Mouse (Mus musculus): ENCODE measurements around the gene Mterf1a. TPM values are rescaled to one million over a fixed set of nuclear protein-coding genes. Genes with fewer than 3 reads are reported as not detected.
"Not testable (repeated sequence)": the region's sequence is repeated elsewhere in the genome, so short reads cannot be mapped to it uniquely, and the experiment has no call there.

The Mterf1a gene
- polyA plus RNA-seq, 1 experiment from 2014 or later: 10.2 TPM

- Histone ChIP-seq H3K27ac (ENCODE audit: low read length) (no peak overlapping the region), H3K4me1 (replicated peaks; ENCODE audit: control insufficient read depth, insufficient read depth, low read length) (peaks cover 6% of the 10 kb centered on the region; the same call in 1 of the 2 replicates)
- WGBS: 60% methylated on average over 5 of the region's 5 CpGs
Observed at GRCm38 (mm10) chr5:3930760-3931159, 37.0 kb upstream of the Mterf1a start.

GRCm38 (mm10) chr5:3928690-3929046 lies 34.9 kb upstream of the Mterf1a start:
- peak overlapping the region; percentile 90 for H3K27ac ChIP-seq (ENCODE audit: low read length)
- WGBS: 1% methylated on average over 12 of the region's 12 CpGs
- no peaks in the 10 kb centered on the region for H3K36me3 ChIP-seq (ENCODE audit: control insufficient read depth, insufficient read depth, low read length)
- H3K9ac ChIP-seq (ENCODE audit: low read length): peak overlapping the region; percentile 97
- H3K27me3 ChIP-seq (ENCODE audit: control insufficient read depth, insufficient read depth, low read depth, low read length): no peaks in the 10 kb centered on the region
- H3K9me3 ChIP-seq (ENCODE audit: control insufficient read depth, low read length): no peaks in the 10 kb centered on the region
- H3K4me3 ChIP-seq (ENCODE audit: low read length): peak overlapping the region; percentile 89
- ATAC-seq (ENCODE audit: low read depth): peak; percentile 53
- peak overlapping the region; percentile 70 for H3K4me2 ChIP-seq (ENCODE audit: low read depth, low read length)
- H3K4me1 ChIP-seq (replicated peaks; ENCODE audit: control insufficient read depth, insufficient read depth, low read length): peaks cover 6% of the 10 kb centered on the region; the same call in 1 of the 2 replicates

More at GRCm38 (mm10) chr5:3930760-3931159, 37.0 kb upstream of the Mterf1a start:
- H3K27me3 ChIP-seq (ENCODE audit: control insufficient read depth, insufficient read depth, low read depth, low read length): no peaks in the 10 kb centered on the region
- no peaks in the 10 kb centered on the region for H3K9me3 ChIP-seq (ENCODE audit: control insufficient read depth, low read length)
- no peak for ATAC-seq (ENCODE audit: low read depth)
- H3K36me3 ChIP-seq (ENCODE audit: control insufficient read depth, insufficient read depth, low read length): no peaks in the 10 kb centered on the region
- H3K4me2 ChIP-seq (ENCODE audit: low read depth, low read length): no peak overlapping the region
- H3K9ac ChIP-seq (ENCODE audit: low read length): no peak overlapping the region
- no peak overlapping the region for H3K4me3 ChIP-seq (ENCODE audit: low read length)

- Histone ChIP-seq H3K4me3 (ENCODE audit: low read length) (peak within 1 kb of the TSS; percentile 89), H3K9me3 (ENCODE audit: control insufficient read depth, low read length) (no peaks in the 10 kb centered on the region), H3K4me1 (replicated peaks; ENCODE audit: control insufficient read depth, insufficient read depth, low read length) (peaks cover 6% of the 10 kb centered on the region; the same call in 1 of the 2 replicates), H3K36me3 (ENCODE audit: control insufficient read depth, insufficient read depth, low read length) (no peaks in the 10 kb centered on the region), H3K9ac (ENCODE audit: low read length) (peak within 1 kb of the TSS; percentile 97), H3K27me3 (ENCODE audit: control insufficient read depth, insufficient read depth, low read depth, low read length) (no peaks in the 10 kb centered on the region), H3K4me2 (ENCODE audit: low read depth, low read length) (peak within 1 kb of the TSS; percentile 70), H3K27ac (ENCODE audit: low read length) (peak within 1 kb of the TSS; percentile 90)
- ATAC-seq (ENCODE audit: low read depth): peak; percentile 93
- under 1% methylated on average over 48 of the region's 82 CpGs for WGBS
Observed at GRCm38 (mm10) chr5:3927801-3928689, 34.3 kb upstream of the Mterf1a start, which contains the start of gene Akap9. TSS of gene Akap9 (plus strand) at chr5:3928054.

- ATAC-seq (ENCODE audit: low read depth): no peak
- Histone ChIP-seq H3K9me3 (ENCODE audit: control insufficient read depth, low read length) (no peaks in the 10 kb centered on the region), H3K27me3 (ENCODE audit: control insufficient read depth, insufficient read depth, low read depth, low read length) (no peaks in the 10 kb centered on the region), H3K4me3 (ENCODE audit: low read length) (no peak overlapping the region), H3K4me1 (replicated peaks; ENCODE audit: control insufficient read depth, insufficient read depth, low read length) (peaks cover 6% of the 10 kb centered on the region; the same call in 1 of the 2 replicates), H3K9ac (ENCODE audit: low read length) (no peak overlapping the region), H3K27ac (ENCODE audit: low read length) (no peak overlapping the region), H3K36me3 (ENCODE audit: control insufficient read depth, insufficient read depth, low read length) (no peaks in the 10 kb centered on the region), H3K4me2 (ENCODE audit: low read depth, low read length) (no peak overlapping the region)
- 35% methylated on average over 4 of the region's 4 CpGs for WGBS
Observed at GRCm38 (mm10) chr5:3926666-3927065, 32.9 kb upstream of the Mterf1a start.

- no peaks in the 10 kb centered on the region for H3K27me3 ChIP-seq (ENCODE audit: control insufficient read depth, insufficient read depth, low read depth, low read length)
- no peak overlapping the region for H3K27ac ChIP-seq (ENCODE audit: low read length)
- WGBS: 77% methylated on average over 2 of the region's 2 CpGs
- no peak for ATAC-seq (ENCODE audit: low read depth)
- no peaks in the 10 kb centered on the region for H3K4me1 ChIP-seq (replicated peaks; ENCODE audit: control insufficient read depth, insufficient read depth, low read length)
- H3K9ac ChIP-seq (ENCODE audit: low read length): no peak overlapping the region
- no peak overlapping the region for H3K4me2 ChIP-seq (ENCODE audit: low read depth, low read length)
- no peak overlapping the region for H3K4me3 ChIP-seq (ENCODE audit: low read length)
- no peaks in the 10 kb centered on the region for H3K36me3 ChIP-seq (ENCODE audit: control insufficient read depth, insufficient read depth, low read length)
- H3K9me3 ChIP-seq (ENCODE audit: control insufficient read depth, low read length): no peaks in the 10 kb centered on the region
Observed at GRCm38 (mm10) chr5:3922350-3922749, 28.6 kb upstream of the Mterf1a start.

GRCm38 (mm10) chr5:3905471-3905870 lies 11.7 kb upstream of the Mterf1a start:
- no peak overlapping the region for H3K27ac ChIP-seq (ENCODE audit: low read length)
- no peak overlapping the region for H3K9ac ChIP-seq (ENCODE audit: low read length)
- no peaks in the 10 kb centered on the region for H3K4me1 ChIP-seq (replicated peaks; ENCODE audit: control insufficient read depth, insufficient read depth, low read length)
- H3K9me3 ChIP-seq (ENCODE audit: control insufficient read depth, low read length): no peaks in the 10 kb centered on the region
- H3K4me3 ChIP-seq (ENCODE audit: low read length): no peak overlapping the region
- 67% methylated on average over 2 of the region's 2 CpGs for WGBS
- no peak overlapping the region for H3K4me2 ChIP-seq (ENCODE audit: low read depth, low read length)
- no peaks in the 10 kb centered on the region for H3K36me3 ChIP-seq (ENCODE audit: control insufficient read depth, insufficient read depth, low read length)
- H3K27me3 ChIP-seq (ENCODE audit: control insufficient read depth, insufficient read depth, low read depth, low read length): no peaks in the 10 kb centered on the region
- no peak for ATAC-seq (ENCODE audit: low read depth)

- not testable (repeated sequence) for H3K27me3 ChIP-seq (ENCODE audit: control insufficient read depth, insufficient read depth, low read depth, low read length); H3K36me3 ChIP-seq (ENCODE audit: control insufficient read depth, insufficient read depth, low read length); H3K9ac ChIP-seq (ENCODE audit: low read length); H3K4me3 ChIP-seq (ENCODE audit: low read length); H3K4me1 ChIP-seq (replicated peaks; ENCODE audit: control insufficient read depth, insufficient read depth, low read length); H3K9me3 ChIP-seq (ENCODE audit: control insufficient read depth, low read length); H3K27ac ChIP-seq (ENCODE audit: low read length); H3K4me2 ChIP-seq (ENCODE audit: low read depth, low read length)
- 96% methylated on average over 4 of the region's 4 CpGs for WGBS
- 0 out of 2 replicates have a peak, but pooled peaks have one; percentile 13 for ATAC-seq (ENCODE audit: low read depth)
Observed at GRCm38 (mm10) chr5:3894294-3894619, 524 bp upstream of the Mterf1a start.

GRCm38 (mm10) chr5:3889201-3889600 lies 4.5 kb downstream of the Mterf1a start:
- H3K4me2 ChIP-seq (ENCODE audit: low read depth, low read length): no peak overlapping the region
- no peak overlapping the region for H3K27ac ChIP-seq (ENCODE audit: low read length)
- H3K4me1 ChIP-seq (replicated peaks; ENCODE audit: control insufficient read depth, insufficient read depth, low read length): 0 out of 2 replicates have a peak, but pooled peaks cover 2% of the 10 kb centered on the region
- H3K27me3 ChIP-seq (ENCODE audit: control insufficient read depth, insufficient read depth, low read depth, low read length): no peaks in the 10 kb centered on the region
- H3K4me3 ChIP-seq (ENCODE audit: low read length): no peak overlapping the region
- no peaks in the 10 kb centered on the region for H3K9me3 ChIP-seq (ENCODE audit: control insufficient read depth, low read length)
- H3K9ac ChIP-seq (ENCODE audit: low read length): no peak overlapping the region
- no peaks in the 10 kb centered on the region for H3K36me3 ChIP-seq (ENCODE audit: control insufficient read depth, insufficient read depth, low read length)
- no peak for ATAC-seq (ENCODE audit: low read depth)

- not testable (repeated sequence) for H3K27ac ChIP-seq (ENCODE audit: low read length); H3K4me1 ChIP-seq (replicated peaks; ENCODE audit: control insufficient read depth, insufficient read depth, low read length); H3K9me3 ChIP-seq (ENCODE audit: control insufficient read depth, low read length); H3K4me2 ChIP-seq (ENCODE audit: low read depth, low read length); ATAC-seq (ENCODE audit: low read depth); H3K9ac ChIP-seq (ENCODE audit: low read length); H3K36me3 ChIP-seq (ENCODE audit: control insufficient read depth, insufficient read depth, low read length); H3K27me3 ChIP-seq (ENCODE audit: control insufficient read depth, insufficient read depth, low read depth, low read length); H3K4me3 ChIP-seq (ENCODE audit: low read length)
- 72% methylated on average over 7 of the region's 7 CpGs for whole genome bisulfite sequencing
Observed at GRCm38 (mm10) chr5:3886862-3887261, 6.9 kb downstream of the Mterf1a start.
